Mouse (Mus musculus): ENCODE results near the gene Gapvd1.
A peak's percentile ranks its signal among the peaks of the same experiment; 100 is the strongest.

Gene Gapvd1

GRCm38 (mm10) chr2:34711904-34712303, 43.1 kb downstream of the Gapvd1 start:
- DNase-seq (ENCODE audit: extremely low spot score, low spot score) = no peak

DNA sequence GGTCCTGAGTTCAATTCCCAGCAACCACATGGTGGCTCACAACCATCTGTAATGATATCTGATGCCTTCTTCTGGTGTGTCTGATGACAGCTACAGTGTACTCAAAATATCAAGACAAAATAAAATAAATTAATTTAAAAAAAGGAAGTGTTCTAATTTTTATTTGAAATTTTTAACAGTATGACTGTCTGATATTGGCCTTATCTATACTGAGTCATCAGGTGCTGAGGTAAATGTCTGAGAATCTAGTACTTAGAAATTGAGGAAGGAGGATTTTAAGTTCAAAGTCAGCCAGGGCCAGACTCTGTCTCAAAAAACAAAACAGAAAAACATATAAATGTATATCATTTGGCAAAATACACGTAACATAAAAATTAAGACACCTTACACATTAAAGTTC, 46.4 kb downstream of the Gapvd1 start:
- no peak for DNase-seq (ENCODE audit: extremely low spot score, low spot score)

DNA sequence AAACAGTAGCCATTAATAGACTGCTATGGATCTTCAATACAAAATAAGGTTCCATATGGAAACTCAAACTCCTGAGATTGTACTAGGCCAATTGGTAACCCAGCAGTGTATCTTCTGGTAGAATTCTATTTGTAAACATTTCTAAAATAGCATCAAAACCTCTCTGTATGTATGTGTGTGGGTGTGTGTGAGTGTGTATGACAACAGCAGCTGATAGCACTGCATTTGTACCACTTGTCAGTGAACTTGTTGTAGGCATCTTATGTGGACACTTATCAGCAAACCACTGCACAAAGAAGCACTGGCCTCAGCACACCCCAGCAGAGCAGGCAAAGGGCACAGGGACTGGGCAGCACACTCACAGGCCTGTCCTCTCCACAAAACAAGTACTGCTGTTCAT, 58.4 kb downstream of the Gapvd1 start:
- DNase-seq (ENCODE audit: extremely low spot score, low spot score) = no peak

DNA sequence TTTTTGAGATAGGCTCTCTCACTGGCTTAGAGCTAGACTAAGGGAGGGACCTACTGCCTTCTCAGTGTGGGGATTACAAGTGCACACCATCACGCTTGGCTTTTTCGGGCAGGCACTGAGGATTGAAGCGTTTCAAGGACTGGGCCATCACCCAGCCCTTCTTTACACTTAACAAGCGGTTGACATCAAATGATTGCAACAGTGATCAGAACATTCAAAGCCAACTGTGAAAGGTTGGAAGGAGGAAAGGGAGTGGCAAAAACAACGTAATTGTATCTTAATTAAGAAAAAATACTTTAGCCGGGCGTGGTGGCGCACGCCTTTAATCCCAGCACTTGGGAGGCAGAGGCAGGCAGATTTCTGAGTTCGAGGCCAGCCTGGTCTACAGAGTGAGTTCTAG, 62.2 kb downstream of the Gapvd1 start:
- no peak for DNase-seq (ENCODE audit: extremely low spot score, low spot score)

- no peak for DNase-seq (ENCODE audit: extremely low spot score, low spot score)
Observed at GRCm38 (mm10) chr2:34684076-34684870, 70.8 kb downstream of the Gapvd1 start.

DNA sequence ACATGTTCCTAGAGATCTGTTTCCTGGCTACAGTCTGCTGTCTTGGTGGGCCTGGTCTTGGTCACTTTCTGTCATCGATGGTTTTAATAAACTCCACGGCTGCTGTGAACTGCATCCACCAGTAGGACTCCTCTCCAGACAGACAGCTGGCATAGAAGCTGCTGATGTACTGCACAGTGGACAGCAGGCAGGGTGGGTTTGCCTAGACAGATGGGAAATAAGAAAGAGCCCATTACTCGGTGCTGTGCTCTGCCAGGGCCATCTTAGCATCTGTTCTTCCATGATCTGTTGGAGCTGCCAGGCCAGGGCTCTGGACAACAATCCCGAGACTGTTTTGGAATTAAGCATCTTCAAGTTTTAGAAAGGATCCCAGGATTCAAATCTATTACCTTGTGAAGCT, 77.1 kb downstream of the Gapvd1 start:
- DNase-seq (ENCODE audit: extremely low spot score, low spot score) = no peak

DNA sequence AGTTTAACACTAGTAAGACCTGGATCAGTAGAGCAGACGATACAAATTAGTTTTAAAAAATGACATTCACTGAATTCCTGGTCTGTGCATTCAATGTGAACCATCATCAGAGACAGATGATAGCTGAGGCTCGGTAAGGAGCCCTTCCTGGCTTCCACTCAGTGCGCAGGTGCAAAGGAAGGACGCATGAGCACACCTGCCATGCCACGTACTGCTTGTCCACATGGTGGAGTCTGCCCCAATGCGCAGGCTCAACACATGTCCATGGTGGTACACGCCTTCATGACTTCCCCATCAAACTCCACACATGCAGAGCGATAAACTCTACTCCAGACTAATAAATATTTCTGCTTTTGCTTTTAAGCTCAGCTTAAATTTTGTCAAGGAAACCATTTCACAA, 78.0 kb downstream of the Gapvd1 start:
- DNase-seq (ENCODE audit: extremely low spot score, low spot score) = no peak

DNA sequence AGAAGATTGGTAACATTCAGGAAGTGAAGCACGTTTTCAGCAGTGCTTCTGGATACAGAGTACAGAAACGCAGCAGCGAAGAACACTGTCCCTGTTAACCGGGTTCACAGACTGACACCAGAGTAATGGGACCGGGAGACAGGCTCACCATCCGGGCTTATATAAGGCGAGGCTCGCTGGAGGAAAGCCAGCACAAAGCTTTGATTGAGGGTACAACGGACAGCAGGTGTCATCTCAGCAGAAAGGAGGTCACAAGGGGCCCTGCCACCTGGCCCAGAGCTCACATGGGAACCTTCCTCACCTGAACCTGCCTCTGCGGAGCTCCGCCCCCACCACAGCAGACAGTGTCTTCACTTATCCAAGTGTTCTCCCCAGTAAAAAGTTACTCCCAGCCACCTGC, 81.2 kb downstream of the Gapvd1 start:
- DNase-seq (ENCODE audit: extremely low spot score, low spot score) = no peak

DNA sequence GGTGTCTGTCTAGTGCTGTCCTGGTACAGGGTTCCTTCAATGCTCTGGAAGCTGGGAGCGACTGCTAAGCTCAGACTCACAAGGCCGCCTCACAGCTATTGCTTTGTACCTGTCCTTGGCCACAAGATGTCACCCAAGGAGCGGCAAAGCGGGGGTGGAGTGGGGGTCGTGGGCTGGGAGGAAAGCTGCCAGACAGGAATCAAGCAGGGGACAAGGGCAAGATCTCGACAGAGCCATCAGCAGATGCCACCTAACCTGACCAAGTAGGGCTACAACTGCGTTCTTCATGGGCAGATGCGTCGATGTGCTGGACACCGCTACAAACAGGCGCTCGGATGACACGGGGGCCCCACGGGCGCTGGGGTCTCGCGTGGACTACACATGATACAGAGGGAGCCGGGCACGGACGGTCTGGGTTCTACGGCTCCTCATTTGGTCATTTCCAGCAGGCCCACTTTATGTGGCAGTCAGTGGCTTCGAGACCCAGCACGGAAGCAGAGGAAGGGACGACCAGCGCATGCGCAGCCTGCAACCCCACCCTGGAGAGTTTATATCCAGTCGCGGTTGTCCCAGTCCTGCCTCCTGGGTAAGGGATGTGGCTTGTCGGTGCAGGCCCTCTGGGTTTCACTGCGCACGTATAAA, 83.5 kb downstream of the Gapvd1 start:
- DNase-seq (ENCODE audit: extremely low spot score, low spot score) = peak; percentile 71

DNA sequence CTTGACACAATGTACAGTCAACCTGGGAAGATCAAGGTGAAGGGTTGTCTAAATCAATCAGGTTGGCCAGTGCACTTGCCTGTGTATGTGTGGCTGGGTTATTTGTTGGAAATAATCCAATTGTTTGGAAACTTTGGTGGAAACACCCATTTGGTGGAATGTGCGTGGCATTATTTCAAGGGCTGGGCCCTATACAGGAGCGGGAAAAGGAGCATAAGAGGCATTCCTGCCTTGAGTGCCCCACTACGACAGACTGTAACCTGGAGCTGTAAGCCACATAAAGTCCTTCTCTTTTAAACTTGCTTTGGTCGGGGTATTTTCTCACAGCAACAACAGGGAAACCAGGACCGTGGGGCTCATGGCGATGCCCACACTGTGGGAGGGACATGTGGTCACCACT, 84.6 kb downstream of the Gapvd1 start:
- DNase-seq (ENCODE audit: extremely low spot score, low spot score) = no peak

DNA sequence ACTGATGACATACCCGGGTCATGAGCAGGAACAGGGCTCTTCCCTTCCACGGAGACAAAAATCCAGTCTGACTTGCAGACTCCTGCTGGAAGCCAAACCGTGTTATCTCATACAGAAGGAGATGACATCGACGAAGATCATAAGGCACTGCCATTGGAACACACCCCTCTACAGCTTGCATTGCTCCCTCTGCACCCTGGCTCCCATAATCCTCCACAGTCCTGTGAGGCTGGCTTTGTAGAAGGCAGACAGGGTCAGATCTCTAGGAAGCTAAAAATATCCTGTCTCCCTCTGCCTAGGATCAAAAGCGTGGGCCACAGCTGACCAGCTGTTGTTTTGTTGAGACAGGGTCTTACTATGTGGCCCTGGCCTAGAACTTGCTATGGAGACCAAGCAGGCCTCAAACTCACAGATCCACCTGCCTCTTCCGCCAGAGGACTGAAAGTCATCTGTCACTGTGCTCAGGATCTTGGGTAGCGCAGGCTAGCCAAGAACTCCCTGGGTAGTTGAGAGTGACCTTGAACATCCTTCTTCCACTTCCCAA, 85.8 kb downstream of the Gapvd1 start:
- DNase-seq (ENCODE audit: extremely low spot score, low spot score) = no peak

GRCm38 (mm10) chr2:34668440-34669191, 86.4 kb downstream of the Gapvd1 start:
- DNase-seq (ENCODE audit: extremely low spot score, low spot score) = peak; percentile 20

GRCm38 (mm10) chr2:34667820-34668219, 87.2 kb downstream of the Gapvd1 start:
- DNase-seq (ENCODE audit: extremely low spot score, low spot score) = no peak

DNA sequence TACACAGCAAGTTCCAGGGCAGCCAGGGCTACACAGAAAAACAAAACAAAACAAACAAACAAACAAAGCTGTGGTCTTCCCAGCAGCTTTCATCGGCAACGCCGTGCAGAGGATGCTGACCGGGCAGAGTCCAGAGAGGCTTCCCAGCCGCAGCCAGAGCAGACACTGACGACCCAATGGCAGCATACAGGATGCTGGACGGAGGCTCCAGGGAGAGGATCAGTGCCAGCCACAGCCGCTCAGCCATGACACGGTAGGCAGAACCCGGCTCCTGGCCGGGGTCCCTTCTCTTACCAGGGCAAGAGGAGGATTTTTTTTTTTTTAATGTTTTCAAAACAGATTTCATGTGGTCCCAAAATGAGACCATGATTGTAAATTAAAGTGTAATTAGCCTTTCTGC, 107.6 kb downstream of the Gapvd1 start:
- no peak for DNase-seq (ENCODE audit: extremely low spot score, low spot score)

- DNase-seq (ENCODE audit: extremely low spot score, low spot score) = no peak
Observed at GRCm38 (mm10) chr2:34646541-34646865, 108.5 kb downstream of the Gapvd1 start.

GRCm38 (mm10) chr2:34645851-34646540, 109.0 kb downstream of the Gapvd1 start:
- peak; percentile 70 for DNase-seq (ENCODE audit: extremely low spot score, low spot score)

GRCm38 (mm10) chr2:34644571-34645526, 110.2 kb downstream of the Gapvd1 start:
- no peak for DNase-seq (ENCODE audit: extremely low spot score, low spot score)

DNA sequence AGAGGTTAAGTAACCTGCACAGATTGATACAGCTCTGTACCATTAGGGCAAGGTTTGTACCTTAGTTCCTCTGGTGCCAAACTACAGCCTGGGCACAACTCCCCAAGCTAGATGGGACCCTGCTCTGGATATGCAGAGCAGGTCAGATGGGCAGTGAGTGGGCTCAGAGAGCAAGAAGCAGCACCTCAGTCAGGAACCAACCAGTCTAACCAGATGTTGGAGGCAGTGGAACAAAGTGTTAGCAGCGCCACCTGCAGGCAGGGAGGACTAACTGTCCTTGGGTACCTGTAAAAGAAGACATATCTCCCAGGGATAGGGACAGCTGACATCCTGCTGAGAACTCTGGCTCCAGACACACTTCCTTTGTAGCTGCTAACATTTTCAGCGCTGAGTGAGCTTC, 112.7 kb downstream of the Gapvd1 start:
- no peak for DNase-seq (ENCODE audit: extremely low spot score, low spot score)

DNA sequence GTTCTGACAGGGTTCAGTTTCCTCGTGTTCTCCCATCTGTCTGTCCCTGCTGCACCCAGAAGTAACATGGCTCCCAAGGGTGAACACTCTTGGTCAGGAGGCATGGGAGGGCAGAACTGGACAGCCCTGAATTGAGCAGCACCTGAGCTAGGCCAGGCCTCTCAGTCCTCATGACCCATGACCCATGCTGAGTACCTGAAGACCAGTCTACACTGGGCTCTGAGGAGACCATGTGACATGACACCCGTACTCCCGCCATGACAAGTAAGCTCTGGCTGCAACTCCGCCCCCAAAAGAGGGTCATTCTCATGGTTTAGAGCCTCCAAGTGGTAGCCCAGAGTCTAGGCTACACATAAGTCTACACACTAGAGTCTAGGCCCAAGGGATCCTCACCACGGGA, 115.3 kb downstream of the Gapvd1 start:
- DNase-seq (ENCODE audit: extremely low spot score, low spot score) = no peak

DNA sequence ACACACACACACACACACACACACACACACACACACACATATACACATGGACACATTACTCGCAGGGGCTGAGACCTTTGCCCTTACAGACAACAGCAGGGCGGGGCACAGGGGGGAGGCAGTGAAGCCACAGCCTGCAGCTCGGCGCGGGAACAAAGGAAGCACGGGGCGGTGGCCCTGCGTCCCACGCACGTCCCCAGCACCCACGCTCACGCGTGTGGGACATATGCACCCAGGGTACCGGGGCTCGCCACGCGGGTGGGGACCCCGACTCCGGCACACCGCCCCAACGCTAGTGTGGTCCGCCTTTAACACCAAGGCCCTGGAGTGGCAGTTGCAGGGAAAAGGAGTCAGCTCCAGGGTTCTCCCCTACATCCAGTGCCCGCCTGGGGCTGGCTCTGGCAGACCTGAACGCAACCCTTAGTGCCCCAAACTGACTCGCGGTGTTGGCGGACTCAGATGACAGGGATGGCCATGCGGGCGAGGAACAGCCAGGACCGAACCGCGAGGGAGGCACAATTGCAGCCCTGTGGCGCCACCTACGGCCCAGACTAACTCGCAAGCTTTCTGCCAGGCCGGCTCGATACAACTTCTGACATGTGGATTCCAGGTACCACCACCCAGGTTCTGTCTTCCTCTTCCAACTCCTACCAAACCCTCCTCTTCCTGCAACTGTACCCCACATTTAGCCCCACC, 115.9 kb downstream of the Gapvd1 start:
- DNase-seq (ENCODE audit: extremely low spot score, low spot score) = peak; percentile 87
